Mouse (Mus musculus) retina, postnatal 7 days (tissue): ENCODE results near the gene Nab1.
A peak's percentile ranks its signal among the peaks of the same experiment; 100 is the strongest.

Source experiments
- DNase-seq: peaks from one replicate; pipeline ENCODE4 v3.0.0-alpha.2; 2012; ENCODE audit warnings: low read depth, low spot score

Nab1 gene

GRCm38 (mm10) chr1:52470811-52471489, 29.5 kb downstream of the Nab1 start:
- DNase-seq: no peak

- DNase-seq: no peak
These were observed 30.2 kb downstream of the Nab1 start for GRCm38 (mm10) chr1:52470326-52470725.

GRCm38 (mm10) chr1:52466518-52467120, 33.9 kb downstream of the Nab1 start:
- no peak for DNase-seq

- no peak for DNase-seq
These were observed 34.6 kb downstream of the Nab1 start for GRCm38 (mm10) chr1:52465830-52466229.

- no peak for DNase-seq
These were observed 35.2 kb downstream of the Nab1 start for GRCm38 (mm10) chr1:52465264-52465663.

GRCm38 (mm10) chr1:52463305-52463704, 37.2 kb downstream of the Nab1 start:
- no peak for DNase-seq

- DNase-seq: no peak
These were observed 43.9 kb downstream of the Nab1 start for GRCm38 (mm10) chr1:52456571-52456970.

- DNase-seq: no peak
These were observed 45.9 kb downstream of the Nab1 start for GRCm38 (mm10) chr1:52454509-52455001.

GRCm38 (mm10) chr1:52451360-52451759, 49.1 kb downstream of the Nab1 start:
- DNase-seq: no peak

- DNase-seq: peak; percentile 30
These were observed 64.6 kb downstream of the Nab1 start for GRCm38 (mm10) chr1:52435856-52436255.

GRCm38 (mm10) chr1:52434085-52434484, 66.4 kb downstream of the Nab1 start:
- DNase-seq: no peak

- DNase-seq: no peak
These were observed 68.7 kb downstream of the Nab1 start for GRCm38 (mm10) chr1:52431806-52432205.

- no peak for DNase-seq
These were observed 69.9 kb downstream of the Nab1 start for GRCm38 (mm10) chr1:52430606-52431005.

- DNase-seq: no peak
These were observed 70.4 kb downstream of the Nab1 start for GRCm38 (mm10) chr1:52430116-52430515.

- no peak for DNase-seq
These were observed 72.5 kb downstream of the Nab1 start for GRCm38 (mm10) chr1:52427841-52428464.

GRCm38 (mm10) chr1:52423846-52424245, 76.6 kb downstream of the Nab1 start:
- no peak for DNase-seq

- DNase-seq: no peak
These were observed 77.4 kb downstream of the Nab1 start for GRCm38 (mm10) chr1:52423057-52423456.

- no peak for DNase-seq
These were observed 78.3 kb downstream of the Nab1 start for GRCm38 (mm10) chr1:52422137-52422536.

- no peak for DNase-seq
These were observed 78.9 kb downstream of the Nab1 start for GRCm38 (mm10) chr1:52421623-52422022.

- no peak for DNase-seq
These were observed 81.2 kb downstream of the Nab1 start for GRCm38 (mm10) chr1:52419088-52419819.
